Mouse (Mus musculus) C2C12 (cell line): ENCODE data around the gene C9orf72.

Source experiments
- CTCF ChIP-seq: IDR thresholded peaks from one replicate; pipeline ENCODE4 v1.5.1; 2011; ENCODE audit not compliant: control insufficient read depth, insufficient read depth, insufficient read length
- USF1 ChIP-seq: IDR thresholded peaks from one replicate; pipeline ENCODE4 v1.6.1; 2011; ENCODE audit warnings: low read depth, mild to moderate bottlenecking, control low read depth, moderate library complexity

GRCm38 (mm10) chr4:35165947-35166346, 60.0 kb downstream of the C9orf72 start:
- no peak for TF ChIP-seq USF1
- TF ChIP-seq CTCF: no peak
